Mouse (Mus musculus) adrenal gland, adult 8-10 months (tissue): ENCODE measurements around the gene Clasp2. TPM values are rescaled to one million over a fixed set of nuclear protein-coding genes. Genes with fewer than 3 reads are reported as not detected.
"Not testable (repeated sequence)": the region's sequence is repeated elsewhere in the genome, so short reads cannot be mapped to it uniquely, and the experiment has no call there.

Experiments
- DNase-seq: peaks from one replicate; pipeline ENCODE4 v3.0.0; 2022
- total RNA-seq, 4 experiments: library from RNA; stranded (reverse); gene quantifications; 2 replicates each; pipeline ENCODE4 v1.2.4; 2022

Gene Clasp2
- total RNA-seq, 4 experiments from 2014 or later, result 122 to 289 (median 183) TPM

DNA sequence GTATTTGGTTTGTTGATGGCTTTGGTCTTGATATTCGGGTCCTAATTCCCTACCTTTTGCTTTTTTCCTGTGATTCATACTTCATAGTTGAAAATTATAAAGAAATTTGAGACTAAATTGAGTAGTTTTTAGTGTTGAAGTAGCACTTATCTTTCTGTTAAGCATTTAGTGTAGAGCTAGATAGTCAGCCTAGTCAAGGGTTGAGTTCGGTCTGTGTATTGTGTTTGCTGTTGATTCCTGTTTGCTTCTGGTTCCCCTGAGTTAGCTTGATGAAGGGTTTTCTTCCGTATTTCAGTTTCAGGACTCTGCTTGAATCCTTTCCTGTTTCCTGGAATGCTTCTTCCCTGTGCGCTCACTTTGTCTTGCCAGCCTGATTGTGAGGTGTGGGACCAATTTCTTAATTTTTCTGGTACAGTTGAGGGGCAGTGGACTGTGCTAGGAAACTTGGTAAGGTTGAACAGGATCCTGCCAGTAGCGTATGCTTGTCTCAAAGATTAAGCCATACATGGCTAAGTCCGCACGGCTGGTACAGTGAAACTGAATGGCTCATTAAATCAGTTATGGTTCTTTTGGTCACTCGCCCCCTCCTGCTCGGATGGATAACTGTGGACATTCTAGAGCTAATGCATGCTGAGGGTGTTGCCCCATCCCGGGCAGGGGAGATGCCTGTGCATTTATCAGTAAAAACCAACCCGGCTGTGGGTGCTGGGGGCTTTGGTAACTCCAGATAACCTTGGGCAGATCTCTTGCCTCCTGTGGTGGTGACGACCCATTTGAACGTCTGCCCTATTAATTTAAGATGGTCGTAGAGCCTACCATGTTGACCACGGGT, 14.8 kb downstream of the Clasp2 start:
- DNase-seq, result no peak

DNA sequence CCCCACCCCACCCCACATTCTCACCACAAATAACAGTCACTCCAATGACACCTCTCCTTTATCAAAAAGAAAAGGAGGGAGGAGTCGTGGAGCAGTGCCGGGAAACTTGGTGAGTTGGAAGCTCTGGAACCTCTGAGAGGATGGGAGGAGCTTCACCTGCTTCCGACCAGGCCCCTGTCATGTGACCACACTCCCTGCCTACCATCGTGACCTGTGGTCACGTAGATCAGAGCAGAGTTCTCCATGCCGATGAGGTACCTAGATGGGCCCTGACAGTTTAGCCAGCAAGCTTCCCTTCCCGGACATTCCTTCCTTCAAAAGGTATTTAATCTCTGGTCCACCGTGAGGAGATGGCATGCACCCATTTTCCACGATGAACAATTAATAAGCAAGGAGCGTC, 17.2 kb downstream of the Clasp2 start:
- DNase-seq, result no peak

DNA sequence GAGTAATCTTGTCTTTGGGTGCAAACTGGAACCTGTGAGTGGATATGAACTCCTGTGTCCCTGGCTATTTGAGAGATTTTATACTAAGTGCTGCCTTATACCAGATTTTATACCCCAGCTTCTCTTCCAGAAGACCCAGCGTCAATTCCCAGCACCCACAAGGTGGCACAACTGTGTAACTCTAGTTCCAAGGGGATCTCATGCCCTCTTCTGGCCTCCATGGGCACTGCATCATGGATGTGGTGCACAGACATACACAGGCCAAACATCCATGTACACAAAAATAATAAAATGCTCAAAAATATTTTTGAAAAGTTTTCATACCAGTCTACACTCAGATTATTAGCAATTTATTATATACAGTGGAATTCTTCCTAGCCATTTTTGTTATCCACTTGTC, 18.4 kb downstream of the Clasp2 start:
- DNase-seq, result no peak

DNA sequence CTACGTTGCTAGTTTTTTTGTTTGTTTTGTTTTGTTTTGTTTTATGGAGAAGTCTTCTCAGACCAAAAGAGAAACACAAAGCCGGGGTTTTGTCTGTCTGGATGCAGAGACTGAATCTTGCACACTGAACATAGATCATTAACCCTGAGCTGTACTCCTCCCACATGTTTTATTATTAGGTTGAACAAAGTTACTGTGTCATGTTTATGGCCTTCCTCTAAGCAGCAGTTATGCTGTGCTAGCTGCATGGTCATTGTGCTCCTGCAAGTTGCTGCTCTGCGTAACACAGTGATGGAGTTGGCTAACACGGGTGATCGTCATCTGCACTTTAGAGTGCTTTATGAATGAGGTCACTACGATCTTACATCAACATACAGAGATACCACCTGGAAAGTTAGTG, 21.1 kb downstream of the Clasp2 start:
- no peak for DNase-seq

DNA sequence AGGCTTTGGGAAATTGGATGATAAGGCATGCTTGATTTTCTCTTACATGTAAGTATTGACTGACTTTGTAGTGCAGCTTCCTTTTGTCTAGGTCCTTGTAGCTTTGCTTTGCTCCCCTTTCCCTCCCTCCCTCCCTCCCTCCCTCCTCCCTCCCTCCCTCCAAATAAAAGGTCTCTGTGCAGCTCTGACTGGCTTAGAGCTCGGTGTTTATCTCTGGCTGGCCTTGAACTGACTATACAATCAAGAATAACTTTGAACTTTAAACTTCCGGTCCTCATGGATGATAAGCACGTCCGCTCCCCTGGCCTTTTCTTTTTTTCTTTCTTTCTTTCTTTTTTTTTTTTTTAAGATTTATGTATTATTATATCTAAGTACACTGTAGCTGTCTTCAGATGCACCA, 21.9 kb downstream of the Clasp2 start:
- DNase-seq, result no peak

DNA sequence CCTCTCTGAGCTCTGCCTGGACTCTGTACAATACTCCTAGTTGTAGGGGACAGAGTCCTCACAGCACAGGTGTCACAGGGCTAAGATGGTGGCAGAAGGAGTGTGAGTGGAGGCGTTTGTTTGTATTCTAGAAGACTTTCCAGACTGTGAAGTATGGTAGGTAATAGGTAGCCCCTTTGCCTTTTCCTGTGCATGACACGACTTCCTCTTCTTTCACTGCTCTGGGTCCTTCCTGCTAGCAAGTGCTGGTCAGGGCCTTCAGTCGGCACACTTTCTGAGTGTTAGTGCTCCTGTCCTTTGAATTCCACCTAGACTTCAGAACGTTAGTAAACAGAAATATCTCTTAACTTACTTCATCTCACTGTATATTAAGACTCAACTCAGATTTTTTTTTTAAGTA, 29.4 kb downstream of the Clasp2 start:
- no peak for DNase-seq

DNA sequence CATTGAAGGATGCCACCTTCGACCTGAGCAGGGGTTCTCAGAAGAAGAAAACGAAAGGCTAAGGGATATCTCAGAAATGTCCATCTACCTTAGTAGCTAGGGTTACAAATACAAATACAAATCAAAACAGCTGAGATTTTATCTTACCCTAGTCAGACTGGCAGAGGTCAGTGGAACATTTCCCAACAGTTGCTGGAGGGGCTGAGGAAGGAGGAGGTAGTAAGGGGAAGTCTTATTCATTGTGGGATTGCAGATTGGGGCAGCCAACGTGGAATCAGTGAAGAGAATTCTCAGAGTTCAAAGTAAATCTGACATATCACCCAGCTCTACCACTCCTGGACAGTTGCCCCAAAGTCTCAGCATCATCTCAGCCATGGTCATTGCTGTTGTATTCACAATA, 39.6 kb downstream of the Clasp2 start:
- no peak for DNase-seq

DNA sequence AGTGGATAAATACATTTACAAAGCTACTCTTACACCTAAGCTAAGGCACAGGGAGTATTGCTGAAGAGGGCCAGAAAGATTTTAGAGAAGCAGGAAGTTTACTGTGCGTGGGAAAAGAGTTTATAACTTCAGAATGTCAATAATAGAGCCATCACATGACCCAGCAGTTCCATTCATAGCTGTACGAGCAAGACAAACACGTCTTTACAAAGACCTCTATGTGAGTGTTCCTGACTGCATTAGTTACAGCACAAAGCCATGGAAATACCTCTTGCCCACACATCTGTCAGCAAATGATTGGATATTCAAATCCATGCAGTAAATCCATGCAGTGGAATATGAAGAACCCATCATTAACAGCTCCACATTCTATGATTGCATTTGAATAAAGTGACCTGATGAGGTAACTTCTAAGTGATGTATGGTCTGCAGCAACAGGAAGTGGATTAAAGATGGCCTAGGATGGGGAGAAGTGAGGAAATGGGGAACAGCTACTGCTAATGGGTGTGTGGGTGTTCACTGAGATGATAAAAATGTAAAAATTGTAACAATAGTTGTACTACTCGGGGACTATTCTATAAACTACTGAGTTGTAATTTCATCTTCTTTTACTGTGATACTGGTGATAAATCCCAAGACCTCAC, 41.2 kb downstream of the Clasp2 start:
- DNase-seq, result no peak

DNA sequence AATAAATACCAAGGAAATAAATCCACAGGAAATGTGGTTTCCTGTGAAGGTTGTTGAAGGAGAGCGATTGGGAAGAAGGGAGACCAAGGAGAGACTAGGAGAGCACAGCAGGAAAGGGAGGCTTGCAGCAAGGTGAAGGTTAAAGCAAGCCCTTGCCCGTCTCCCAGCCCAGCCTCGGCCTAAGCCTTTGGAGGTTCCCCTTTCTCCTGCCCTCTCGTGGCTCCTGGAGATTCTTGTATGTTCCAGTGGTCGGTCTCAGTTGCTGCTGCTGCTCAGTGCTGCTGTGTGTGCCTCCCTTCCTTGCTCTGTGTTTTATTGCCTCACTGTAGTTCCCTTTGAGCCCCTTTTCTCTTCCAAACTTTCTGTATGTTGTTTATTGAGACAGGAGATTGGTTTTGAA, 42.4 kb downstream of the Clasp2 start:
- DNase-seq, result no peak

DNA sequence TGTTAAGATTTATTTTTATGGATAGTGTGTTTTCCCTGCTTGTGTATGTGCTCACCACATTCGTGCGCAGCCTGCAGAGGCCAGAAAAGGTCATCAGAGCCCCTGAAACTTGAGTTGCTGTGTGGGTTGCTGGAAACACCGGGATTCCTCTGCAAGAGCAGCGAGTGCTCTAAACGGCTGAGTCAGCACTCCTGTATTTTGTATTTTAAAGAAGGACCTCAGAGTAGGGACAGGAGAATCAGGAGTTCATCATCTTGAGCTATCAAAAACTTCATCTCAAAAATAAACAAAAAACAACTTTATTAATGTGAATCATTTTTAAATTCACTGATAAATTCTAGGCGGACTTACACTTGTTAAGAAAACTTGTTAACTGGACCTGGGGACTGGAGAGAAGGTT, 48.0 kb downstream of the Clasp2 start:
- DNase-seq, result not testable (repeated sequence)

DNA sequence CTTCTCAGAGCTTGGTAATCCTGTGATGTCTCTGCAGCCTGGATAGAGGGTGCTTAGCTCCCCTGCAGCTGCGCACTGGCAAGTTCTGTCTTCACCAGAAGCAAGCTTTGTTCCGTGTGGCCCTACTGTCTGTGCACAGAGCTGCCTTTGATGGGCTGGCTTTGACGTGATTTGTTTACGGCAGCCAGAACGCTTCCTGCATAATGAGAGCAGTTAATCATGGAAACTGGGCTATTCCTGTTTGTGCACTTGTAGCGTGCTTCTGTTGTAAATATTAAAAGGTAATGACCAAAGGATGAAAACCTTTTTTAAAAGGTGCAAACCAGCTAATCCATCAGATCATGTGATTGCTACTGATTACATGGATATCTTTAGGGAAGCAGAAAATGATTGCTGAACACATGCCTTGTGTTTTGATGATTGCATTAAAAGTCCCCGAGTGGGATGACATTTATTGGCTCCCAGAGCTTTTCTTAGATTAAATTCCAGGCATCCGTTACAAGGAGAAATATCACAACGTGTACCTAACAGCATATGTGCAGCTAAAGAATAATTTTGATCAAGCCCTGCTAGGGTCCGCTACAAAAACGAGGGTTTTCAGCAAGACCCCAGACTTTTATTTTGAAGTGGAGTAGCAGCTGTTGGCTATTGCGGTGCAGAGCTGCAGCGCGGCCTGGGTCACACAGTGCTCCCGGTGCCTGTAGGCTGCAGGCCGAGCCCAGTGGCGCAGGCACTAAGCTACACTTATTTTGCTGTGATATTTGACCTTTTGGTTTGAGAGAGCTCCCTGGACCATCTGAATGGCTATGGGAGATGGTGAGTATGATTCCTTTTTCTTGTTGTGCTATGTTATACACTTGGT, 51.6 kb downstream of the Clasp2 start:
- DNase-seq, result peak; percentile 86

DNA sequence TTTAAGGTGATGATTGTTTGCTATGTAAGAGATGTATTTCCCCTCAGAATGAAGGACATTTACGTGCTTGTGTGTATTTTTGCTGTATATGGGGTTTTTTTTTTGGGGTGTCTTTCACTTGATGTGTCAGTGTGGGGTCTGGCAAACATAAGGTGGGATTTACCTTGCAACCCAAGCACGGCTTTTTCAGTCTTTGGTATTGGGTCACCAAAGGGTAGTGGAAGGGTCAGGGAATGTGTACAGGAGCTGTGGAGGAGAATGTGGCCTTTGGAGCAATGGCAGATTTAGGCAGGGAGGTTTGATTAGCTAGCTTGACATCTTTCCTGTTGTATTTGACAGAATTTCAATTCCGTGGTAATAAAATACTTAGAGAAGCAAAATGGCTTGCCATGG, 52.2 kb downstream of the Clasp2 start:
- DNase-seq, result no peak

DNA sequence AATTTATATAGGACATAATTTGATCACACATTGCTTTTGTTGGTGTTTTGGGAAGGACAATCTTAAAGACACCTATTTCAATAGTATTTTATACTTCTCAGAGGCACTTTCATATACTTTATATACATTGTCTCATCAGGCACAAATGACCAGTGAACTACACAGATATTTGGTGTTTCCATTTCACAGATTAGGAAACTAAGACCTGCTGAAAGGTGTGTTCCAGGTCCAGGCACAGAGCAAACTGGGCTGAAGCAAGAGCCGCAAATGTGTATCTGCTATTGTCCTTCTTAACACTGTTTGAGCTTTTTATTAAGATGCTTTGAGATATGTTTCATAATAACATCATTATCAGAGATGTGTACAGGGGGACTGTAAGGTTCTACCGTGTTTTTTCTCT, 52.7 kb downstream of the Clasp2 start:
- no peak for DNase-seq

DNA sequence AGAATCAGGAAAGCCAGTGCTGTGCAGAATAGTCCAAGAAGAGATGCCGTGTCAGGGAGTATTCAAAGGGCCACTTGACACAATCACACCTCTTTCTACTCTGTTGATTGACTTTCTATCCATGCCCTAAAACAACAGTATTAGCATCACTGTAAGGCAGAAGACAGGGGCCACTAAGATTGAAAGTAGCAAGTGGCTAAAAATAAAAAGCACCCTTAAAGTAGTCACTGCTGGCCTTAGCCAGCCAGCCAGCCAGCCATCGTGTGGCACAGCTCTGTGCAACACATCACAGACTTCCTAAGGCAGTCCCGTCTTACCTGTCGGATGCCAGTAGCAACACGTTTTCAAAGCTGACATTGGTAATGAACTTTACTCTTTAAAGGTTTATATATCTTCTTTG, 55.9 kb downstream of the Clasp2 start:
- no peak for DNase-seq

DNA sequence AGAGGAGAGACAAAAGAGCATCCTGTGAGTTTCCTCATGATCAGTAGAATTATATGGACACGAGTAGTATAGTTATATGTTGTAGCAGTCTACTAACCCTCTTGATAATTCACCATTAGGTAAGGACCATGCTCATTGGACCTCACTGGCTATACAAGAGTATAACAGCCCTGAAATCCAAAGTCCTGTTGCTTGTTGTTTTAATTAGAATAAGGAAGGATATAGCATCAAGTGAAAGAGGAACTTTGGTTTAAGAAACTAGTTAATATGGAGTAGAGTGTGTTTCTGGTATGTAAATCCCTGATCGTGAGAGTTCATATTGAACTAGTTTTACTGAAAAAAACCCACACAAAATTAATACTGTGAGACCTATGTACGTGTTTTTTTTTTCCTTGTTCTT, 59.4 kb downstream of the Clasp2 start:
- DNase-seq, result no peak

DNA sequence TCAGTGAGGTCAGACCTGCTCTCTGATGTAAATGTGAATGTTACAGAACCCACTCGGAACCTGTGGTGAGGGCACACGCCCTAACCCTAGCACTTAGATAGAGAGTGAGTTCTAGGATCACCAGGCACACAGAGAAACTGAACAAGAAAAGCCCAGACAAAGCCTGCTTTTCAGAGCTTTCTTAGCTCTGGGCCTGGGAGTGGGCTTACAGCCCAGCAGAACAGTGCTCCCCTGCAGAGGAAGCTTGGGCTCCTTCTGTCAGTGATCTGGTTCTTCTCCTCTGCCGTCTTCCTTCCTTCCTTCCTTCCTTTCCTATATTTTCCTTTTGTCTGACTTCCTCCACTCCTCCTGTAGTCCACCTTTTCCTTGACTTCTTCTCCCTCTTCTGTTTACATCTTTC, 61.5 kb downstream of the Clasp2 start:
- no peak for DNase-seq

DNA sequence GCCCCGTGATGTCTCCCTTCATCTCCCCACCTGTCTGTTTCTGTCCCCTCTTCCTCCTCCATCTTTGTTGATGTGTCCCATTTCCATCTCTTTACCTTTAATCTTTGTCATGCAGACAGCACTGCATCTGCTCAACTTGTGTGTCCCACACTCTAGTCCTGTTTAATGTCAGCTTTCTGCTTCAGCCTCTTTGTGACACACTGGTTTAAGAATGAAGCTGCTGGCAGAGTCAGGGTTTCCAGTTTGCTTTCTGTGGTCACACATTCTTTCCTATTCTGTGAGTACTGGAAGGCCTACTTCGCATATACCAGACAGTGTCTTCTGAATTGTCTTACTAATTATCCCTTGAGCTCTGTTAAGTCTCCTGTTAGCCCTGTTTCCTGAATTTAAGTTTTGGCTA, 62.5 kb downstream of the Clasp2 start:
- no peak for DNase-seq

DNA sequence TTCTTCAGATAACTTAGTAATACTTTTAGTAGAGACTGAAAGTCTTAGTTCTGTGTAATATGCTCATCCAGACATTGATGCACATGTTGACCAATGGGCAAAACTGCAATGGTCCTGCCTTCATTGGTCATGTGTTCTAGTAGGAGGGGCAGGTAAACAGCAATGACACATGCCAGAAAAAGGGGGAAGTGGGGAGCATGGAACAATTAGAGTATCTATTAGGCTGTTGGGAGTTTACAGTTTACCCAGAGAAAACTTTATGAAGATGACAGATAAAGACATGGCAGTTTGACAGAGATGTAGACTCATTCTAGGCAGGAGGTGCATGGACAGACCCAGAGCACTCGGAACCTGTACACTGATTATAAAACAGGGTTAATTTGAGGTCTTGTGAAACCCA, 64.1 kb downstream of the Clasp2 start:
- DNase-seq, result no peak

DNA sequence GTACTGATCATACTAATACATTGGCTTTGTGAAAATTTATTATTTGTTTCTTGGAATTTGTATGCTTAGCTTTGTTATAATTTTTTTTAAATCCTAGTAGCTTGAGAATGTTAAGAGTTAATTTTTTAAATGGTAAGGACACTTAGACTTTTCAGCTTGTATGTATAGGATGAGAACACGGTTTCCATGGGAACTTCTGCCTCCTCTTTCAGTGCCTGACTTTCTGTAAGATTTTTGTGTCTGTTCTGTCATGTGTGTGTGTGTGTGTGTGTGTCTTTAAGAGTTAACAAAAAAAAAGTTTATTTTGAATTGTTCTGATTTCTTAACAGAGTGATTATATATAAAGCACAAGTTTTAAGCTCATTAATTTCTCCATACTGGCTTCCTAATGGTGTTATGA, 70.1 kb downstream of the Clasp2 start:
- no peak for DNase-seq

DNA sequence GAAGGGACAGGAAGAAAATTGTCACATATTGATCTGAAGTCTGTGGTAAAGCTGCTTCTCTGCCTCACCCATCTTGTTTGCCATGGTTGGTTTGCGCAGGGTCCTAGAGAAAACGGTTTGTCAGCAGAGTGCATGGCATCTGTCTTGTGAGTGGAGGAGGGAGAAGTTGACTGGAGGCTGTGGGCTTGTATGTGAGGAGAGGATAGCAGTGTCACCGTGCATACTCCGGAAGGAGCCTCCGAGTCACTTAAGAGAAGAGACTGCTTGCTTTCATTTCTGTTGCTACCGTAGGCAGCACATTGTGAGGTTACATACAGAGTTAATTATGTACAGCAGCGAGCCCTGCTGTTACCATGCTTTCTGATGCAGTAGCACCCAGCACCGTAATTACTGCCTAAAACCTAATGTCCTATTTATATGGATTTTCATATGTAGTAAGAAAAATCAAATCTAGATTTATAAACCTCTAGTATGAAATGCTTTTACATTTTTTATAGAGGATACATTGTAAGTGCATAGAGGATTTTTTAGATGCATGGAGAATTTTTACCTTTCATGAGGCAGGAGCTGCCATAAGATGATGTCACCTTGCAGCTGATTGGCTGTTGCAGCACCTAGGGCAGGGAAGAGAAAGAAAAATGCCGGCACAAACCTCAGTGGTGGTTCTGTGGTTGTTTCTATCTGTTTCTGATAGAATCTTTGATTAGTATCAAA, 70.8 kb downstream of the Clasp2 start:
- no peak for DNase-seq

DNA sequence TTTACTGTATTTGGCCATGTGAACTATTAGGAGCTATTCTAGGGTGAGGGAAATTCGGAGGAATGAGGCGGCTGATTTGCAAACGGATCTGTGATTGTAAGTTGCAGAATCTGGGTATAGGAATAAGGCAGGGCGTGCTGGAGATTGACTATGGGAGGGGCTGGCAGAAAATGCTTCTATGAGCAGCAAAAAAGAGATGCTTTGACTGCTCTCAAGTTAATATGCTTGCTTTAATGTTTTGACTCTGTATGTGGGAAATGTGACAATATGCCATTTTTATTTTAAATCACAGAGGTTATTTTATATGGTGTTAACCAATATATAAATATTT, 71.4 kb downstream of the Clasp2 start:
- no peak for DNase-seq

DNA sequence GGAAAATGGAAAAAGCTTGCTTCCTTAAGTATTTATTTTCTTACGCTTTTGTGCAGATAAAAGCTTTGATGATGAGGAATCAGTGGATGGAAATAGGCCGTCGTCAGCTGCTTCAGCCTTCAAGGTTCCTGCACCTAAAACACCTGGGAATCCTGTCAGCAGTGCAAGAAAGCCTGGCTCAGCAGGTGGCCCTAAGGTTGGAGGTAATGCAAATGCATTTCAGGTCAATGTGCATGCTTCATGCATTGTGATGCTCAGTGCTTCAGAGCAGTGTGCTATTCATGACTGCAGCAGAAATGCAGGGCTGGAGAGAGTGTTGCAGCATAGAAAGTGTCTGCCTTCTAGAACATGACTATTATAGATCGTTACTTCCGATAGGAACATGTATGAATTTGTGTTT, 71.8 kb downstream of the Clasp2 start:
- no peak for DNase-seq

DNA sequence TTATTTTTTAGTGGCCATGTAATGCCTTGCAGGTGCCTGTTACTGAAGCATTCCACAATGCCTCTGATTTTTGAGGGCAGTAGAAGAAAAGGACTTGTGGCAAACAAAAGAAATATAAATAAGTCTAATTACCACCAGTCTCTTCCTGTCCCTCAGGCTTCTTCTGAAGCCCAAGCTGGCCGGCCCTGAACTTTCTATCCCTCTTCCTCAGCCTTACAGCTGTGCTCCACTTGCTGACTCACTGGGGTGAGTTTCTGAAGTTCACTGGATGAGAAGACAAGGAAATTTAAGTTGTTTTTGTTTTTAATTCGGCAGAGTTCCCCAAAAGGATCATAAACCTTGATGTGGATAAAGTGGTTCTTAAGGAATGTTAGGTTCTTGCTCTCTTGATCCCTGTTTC, 74.6 kb downstream of the Clasp2 start:
- DNase-seq, result peak; percentile 40
